ENCODE assay signal across 15 mouse cellular contexts in the genomic region with DNA sequence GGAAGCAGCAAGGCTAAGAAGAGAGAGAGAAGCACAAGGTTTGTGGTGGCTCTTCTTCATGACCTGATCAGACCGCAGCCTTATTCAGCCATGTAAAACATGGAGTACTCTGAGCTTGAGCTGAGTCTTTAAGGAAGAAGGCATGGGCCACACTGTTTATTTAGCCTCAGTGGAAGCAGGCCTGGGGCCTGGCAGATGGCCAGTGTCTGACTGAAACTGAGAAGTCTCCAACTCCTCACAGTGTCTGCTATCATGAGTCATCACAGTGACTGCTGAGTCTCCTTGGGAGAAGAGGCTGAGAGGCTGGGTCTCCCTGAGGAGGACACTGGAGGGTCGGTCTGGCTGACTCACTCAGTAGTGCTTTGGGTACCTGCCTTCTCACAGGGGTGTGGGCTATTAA. TPM values are rescaled to one million over a fixed set of nuclear protein-coding genes. Genes with fewer than 3 reads are reported as not detected.
DNase-seq lines count a peak whose midpoint lies in the region; ATAC-seq and TF ChIP-seq lines count a peak whose summit lies in the region.
"Had no signal": no experiment of that assay in that cellular context is flagged by ENCODE, and none has a peak within 500 bp of the region (broad histone marks: within the 10 kb centered on the region; RNA-seq: fewer than 3 reads in every experiment).

No protein-coding gene starts in this region.

- H3K9me3 ChIP-seq in lung, embryonic 14.5 days (ENCODE audit: low read depth, low read length): no peaks in the 10 kb centered on the region
- H3K9me3 ChIP-seq in forebrain, embryonic 13.5 days (replicated peaks): no peaks in the 10 kb centered on the region

- TF ChIP-seq CTCF in lung, embryonic 14.5 days (IDR thresholded peaks at IDR 0.05; ENCODE audit: low read depth): no peak
- TF ChIP-seq CTCF in lung, adult 2 months (IDR thresholded peaks at IDR 0.05; ENCODE audit: insufficient read depth, low read length): no peak

- 67% methylated on average over 2 of the region's 2 CpGs for WGBS in lung, embryonic 14.5 days
- 51% methylated on average over 2 of the region's 2 CpGs for WGBS in lung, adult 2 months
- WGBS in forebrain, embryonic 13.5 days: 88% methylated on average over 2 of the region's 2 CpGs

- H3K4me1 ChIP-seq in lung, embryonic 14.5 days (ENCODE audit: insufficient read depth): no peaks in the 10 kb centered on the region
- no peaks in the 10 kb centered on the region for H3K4me1 ChIP-seq in lung, adult 2 months (ENCODE audit: control insufficient read depth, insufficient read depth, low read length)
- no peaks in the 10 kb centered on the region for H3K4me1 ChIP-seq in forebrain, embryonic 13.5 days

- TF ChIP-seq POLR2A in lung, adult 2 months (IDR thresholded peaks at IDR 0.05; ENCODE audit: borderline replicate concordance, extremely low read depth, low read depth, low read length): no peak

- H3K9ac ChIP-seq in lung, embryonic 14.5 days: no peak overlapping the region
- no peak overlapping the region for H3K9ac ChIP-seq in forebrain, embryonic 13.5 days

- intact Hi-C loops in left cerebral cortex, postnatal 25 days (cut with DNase I): loop anchor here (5.0 kb wide), 1 partner anchor 418 kb away; no protein-coding TSS in a partner anchor

- H3K36me3 ChIP-seq in lung, embryonic 14.5 days (ENCODE audit: insufficient read depth): no peaks in the 10 kb centered on the region
- H3K36me3 ChIP-seq in forebrain, embryonic 13.5 days (ENCODE audit: poor library complexity, severe bottlenecking): no peaks in the 10 kb centered on the region

- DNase-seq in lung, embryonic 14.5 days: peak; percentile 81
- DNase-seq in lung, adult 2 months: no peak
- DNase-seq in Muller cell, postnatal 12 days (ENCODE audit: inconsistent ontology term): peak; percentile 14
- DNase-seq in adrenal gland, adult 8-10 months: peak; percentile 7
- DNase-seq in left cerebral cortex, postnatal 25 days (ENCODE audit: low spot score in 2 of 2): peak; percentile 9 to 64
- no peak for DNase-seq in urinary bladder, adult 2 months (ENCODE audit: low spot score)
- no peak for DNase-seq in thymus, postnatal 36 days
- DNase-seq: heart, postnatal 10 days; kidney, adult 8-10 months; layer of hippocampus, adult 9-11 months had no signal

- no peak overlapping the region for H3K27ac ChIP-seq in lung, embryonic 14.5 days (ENCODE audit: low read depth)
- H3K27ac ChIP-seq in forebrain, embryonic 13.5 days: no peak overlapping the region

- no peak overlapping the region for H3K4me2 ChIP-seq in lung, embryonic 14.5 days
- H3K4me2 ChIP-seq in forebrain, embryonic 13.5 days: no peak overlapping the region
- H3K4me2 ChIP-seq: liver, embryonic 11.5 days had no signal

- ATAC-seq in lung, embryonic 14.5 days (ENCODE audit: insufficient read depth): peak; percentile 56; the same call in 1 of the 2 replicates
- ATAC-seq in forebrain, embryonic 13.5 days: no peak

- no peaks in the 10 kb centered on the region for H3K27me3 ChIP-seq in lung, embryonic 14.5 days (ENCODE audit: insufficient read depth, low read length)
- no peaks in the 10 kb centered on the region for H3K27me3 ChIP-seq in forebrain, embryonic 13.5 days

- no peak overlapping the region for H3K4me3 ChIP-seq in lung, embryonic 14.5 days (ENCODE audit: low read depth, low read length)
- H3K4me3 ChIP-seq in lung, adult 2 months (replicated peaks; ENCODE audit: extremely low read depth, low read depth, low read length): no peak overlapping the region
- H3K4me3 ChIP-seq in forebrain, embryonic 13.5 days: no peak overlapping the region

RNA-seq across cellular contexts. Expression of gene Glra1, which starts 33.6 kb away (rescaled TPM):
- polyA plus RNA-seq in lung, embryonic 14.5 days (2014; fragmentation: Nextera tagmentation; extraction: Ambion mirVana): not detected in 2 replicates
- polyA plus RNA-seq in lung, adult 2 months (2012; rRNA removed): not detected in 2 replicates
- not detected for total RNA-seq in adrenal gland, adult 8-10 months (2022)
- 1 to 10 TPM; 1.6 to 2.0 TPM for total RNA-seq in left cerebral cortex, postnatal 25 days (2021)
- polyA plus RNA-seq in urinary bladder, adult 2 months (2012; rRNA removed): not detected in 2 replicates
- polyA plus RNA-seq in forebrain, embryonic 13.5 days (2015; fragmentation: Nextera tagmentation; extraction: Ambion mirVana): not detected in 2 replicates
- total RNA-seq: ES-E14; heart, postnatal 10 days had no signal
- polyA plus RNA-seq: forebrain, embryonic 11.5 days; gonadal fat pad, adult 2 months; liver, embryonic 11.5 days had no signal

Comparison
In these comparisons a context has a peak if more than half of its experiments do, and no peak if none do; other contexts are left out.
1. DNase-seq: peak in lung, embryonic 14.5 days (single experiment), Muller cell, postnatal 12 days (single experiment), adrenal gland, adult 8-10 months (single experiment) and left cerebral cortex, postnatal 25 days (2 of 2); none in lung, adult 2 months (single experiment), urinary bladder, adult 2 months (single experiment) and thymus, postnatal 36 days (0 of 2).